Mouse (Mus musculus) adrenal gland, adult (tissue): Measurements from ENCODE around the gene Fto.
A peak's percentile ranks its signal among the peaks of the same experiment; 100 is the strongest.

ENCODE experiments used
- DNase-seq, 2 experiments: peaks; one replicate each; pipeline ENCODE4 v3.0.0; 2022 to 2023; ENCODE audit warnings: low spot score in 1 of 2; ENCODE audit not compliant: inconsistent age in 2 of 2

The Fto gene

DNA sequence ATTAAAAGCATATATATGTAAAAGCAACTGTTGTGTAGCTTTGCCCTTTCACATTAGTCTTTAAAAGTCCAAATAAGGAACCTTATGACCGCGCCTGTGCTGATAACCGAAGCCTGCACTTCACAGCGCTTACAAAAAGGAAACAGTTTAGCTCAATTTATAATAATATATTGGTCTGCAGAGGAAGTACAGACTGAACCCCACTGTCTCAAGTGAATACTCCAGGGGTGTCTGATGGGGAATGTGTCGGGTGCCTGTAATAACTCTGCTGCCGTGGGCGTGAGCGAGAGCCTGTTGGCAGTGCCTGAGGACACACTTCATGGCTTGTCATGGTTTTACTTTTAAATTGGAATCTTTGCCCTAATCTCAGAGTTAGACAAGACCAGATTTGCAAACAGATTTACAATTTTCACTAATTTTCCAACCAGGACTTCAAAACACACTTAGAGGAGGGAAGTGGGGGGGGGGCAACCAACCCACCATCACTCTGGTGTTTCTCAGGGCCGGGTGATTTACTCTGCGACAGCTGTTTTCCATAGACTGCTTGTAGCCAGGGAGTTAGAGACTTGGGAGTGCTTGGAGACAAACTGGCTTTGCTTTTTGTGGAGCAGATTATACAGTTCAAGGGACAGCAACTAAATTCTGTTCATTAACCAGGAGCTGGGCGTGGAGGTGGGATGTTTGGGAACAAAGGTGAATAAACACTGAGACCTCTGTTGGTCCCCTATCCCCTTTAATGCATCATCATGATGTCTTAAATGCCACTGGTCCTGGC lies 131.5 kb downstream of the Fto start:
- no peak for DNase-seq

DNA sequence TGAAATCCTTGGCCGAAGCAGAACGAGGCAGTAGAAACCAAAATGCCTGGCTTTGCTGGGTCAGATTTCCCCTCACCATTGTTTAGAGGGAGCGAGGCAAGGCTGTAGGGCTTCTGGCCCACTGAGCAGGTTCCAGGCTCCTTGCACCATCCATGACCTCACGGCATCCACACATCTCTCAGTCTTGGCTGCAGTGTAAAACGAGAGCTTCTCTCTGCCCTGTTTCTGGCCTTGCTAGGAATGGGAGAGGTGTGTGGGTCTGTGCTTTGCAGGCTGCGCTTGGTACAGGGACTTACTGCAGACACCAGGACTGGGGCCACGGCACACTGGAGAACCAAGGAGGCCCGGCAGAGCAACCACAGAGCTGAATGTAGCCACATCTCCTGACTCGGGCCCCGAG lies 132.2 kb downstream of the Fto start:
- DNase-seq, result no peak

DNA sequence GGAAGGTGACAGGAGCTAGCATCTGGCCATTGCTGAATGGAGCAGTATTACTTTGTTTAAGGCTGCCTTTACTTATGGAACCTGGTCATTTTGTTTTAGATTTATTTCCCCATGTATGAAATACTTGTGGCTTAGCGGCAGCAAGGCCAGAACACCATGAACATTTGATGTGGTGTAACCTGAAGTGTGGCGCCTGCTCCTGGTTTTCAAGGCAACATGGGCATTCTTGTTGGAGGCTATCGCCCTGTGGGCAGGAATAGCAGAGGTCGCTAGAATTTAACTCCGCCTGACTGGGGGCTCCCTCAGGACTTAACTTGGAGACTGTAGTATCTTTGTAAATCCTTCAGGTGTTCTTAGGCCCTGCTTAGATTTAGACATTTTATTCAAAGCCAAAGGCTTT lies 132.7 kb downstream of the Fto start:
- DNase-seq, result no peak

DNA sequence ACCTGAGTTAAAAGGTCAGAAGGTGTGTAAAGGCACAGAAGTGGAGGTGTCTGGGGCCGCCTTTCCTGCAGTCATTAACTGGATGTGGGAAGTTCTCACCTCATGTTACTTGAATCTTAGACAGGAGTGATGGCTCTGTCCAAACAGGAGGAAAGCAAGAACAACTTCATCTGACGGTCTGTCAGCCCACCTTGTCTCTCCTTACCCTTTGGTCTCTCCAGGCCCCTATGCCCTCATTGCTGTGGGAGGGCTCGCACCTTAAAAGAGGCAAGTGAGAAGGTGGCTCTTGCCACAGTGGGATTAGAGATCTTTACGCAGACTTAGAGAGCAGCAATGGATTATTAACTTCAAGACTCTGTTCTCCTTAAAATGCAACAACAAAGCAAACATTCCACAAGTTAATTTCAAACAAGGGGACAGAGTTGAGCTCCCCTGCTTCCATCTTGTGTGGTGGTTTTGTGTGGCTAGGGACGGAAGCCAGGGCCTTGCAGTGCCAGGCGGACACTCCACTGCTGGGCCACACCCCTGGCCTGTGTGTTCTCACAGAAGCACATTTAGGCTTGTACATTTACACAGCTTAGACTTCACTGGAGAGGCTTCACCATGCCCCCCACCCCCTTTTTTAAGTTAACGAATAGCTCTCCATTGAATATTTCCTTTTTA lies 135.5 kb downstream of the Fto start:
- DNase-seq, result no peak

DNA sequence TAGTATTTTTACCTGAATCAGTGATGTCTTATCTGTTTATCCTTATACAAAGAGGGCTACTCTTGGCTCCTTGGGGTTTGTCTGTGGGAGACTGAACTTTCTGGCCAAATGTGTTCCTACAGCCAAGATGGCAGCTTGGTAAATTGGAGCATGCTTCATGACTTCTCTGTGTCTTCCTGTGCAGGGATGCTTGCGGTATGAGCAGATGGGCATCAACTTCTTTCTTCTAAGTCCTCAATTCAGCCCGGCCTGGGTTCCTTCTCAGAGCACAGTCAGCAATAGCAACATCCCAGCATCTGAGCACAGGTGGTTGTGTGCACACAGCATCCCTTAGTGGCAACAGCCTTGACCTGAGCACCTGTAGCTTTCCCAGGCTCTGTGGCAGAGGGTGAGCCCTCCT lies 141.6 kb downstream of the Fto start:
- no peak for DNase-seq

DNA sequence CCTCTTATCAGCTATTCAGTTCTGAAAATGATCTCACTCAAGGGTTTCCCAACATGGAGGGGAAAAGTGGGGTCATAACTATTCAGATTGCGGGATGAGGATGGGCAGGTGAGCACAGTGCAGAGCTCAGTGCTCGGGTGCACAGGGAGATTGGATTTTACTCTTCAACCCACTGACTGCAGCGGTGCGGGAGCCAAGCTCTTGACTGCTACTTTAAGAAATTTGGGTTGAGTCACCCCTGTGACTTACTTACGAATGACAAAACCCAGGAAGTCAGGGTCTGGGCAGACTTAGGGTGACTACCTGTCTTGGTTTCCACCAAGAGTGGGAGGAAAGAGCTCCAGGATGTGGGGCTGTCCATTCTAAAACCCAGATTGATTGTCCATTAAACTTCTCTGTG lies 142.3 kb downstream of the Fto start:
- no peak for DNase-seq

DNA sequence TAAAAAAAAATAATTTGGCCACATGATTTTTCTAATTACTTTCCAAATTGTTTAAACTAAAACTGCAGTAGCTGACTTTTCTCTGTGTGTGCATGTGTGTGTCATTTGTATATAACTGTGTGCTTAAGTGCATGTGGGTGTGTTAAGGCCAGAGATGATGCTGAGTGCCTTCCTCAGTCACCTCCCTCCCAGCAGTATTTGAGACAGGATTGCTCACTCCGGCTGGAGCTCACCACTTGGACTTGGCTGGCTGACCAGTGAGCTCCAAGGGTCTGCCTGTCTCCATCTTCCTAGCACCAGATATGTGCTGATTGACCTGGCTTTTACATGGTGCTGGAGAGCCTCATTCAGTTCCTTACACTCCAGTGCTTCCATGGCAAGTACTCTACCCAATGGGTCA lies 144.7 kb downstream of the Fto start:
- DNase-seq, result no peak

DNA sequence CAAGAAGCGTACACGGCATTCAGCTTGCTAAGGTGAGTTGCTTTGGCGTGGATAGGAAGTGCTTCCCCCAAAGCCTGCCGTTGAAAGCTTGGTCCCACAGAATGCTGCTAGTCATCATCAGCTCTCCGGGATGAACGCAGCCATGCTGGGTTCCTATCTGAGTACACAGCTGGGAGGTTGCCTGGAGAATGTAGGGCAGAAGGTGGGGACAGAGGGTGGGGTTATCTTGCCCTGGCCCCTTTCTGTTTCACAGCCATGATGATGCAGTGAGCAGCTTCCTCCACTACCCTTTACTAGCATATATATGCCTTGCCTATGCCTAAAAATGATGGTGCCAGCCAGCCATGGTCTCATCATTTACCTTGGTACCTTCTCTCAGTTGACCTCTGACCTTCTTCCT lies 147.6 kb downstream of the Fto start:
- DNase-seq, result no peak

DNA sequence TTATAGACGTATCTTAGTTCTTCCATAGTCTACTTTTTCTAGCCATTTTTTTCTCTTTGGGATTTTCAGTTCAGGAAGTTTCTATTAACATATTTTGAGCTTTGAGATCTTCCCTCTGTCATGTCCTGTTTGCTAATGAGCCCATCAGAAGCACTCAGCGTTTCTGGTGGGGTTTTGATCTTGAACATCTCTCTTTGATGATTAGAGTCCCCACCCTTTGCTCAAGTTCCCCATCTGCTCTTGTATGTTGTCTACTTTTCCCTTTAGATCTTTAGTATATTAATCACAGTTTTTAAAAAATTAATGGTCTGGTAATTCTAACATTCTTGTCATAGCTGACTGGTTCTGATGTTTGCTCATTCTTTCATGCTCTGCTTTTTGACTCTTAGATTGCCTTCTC lies 150.4 kb downstream of the Fto start:
- no peak for DNase-seq

DNA sequence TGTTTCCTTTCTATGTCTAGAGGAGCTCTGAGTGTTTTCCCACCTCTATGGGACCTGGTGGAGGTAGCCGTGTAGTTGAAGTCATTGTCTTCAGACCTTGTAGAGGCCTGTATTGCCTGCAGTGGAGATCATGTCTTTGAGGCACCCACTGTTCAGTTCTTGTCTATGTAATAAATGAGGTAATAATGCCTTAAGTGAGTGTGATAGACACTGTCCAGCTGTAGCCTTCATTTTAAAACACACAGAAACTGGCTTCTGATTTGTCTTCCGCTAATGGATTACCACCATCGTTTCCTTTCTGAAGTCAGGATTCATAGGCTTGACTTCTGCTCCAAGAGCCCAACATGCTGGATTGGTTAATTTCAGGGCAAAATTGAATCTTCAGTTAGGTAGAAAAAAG lies 154.1 kb downstream of the Fto start:
- DNase-seq, result no peak

DNA sequence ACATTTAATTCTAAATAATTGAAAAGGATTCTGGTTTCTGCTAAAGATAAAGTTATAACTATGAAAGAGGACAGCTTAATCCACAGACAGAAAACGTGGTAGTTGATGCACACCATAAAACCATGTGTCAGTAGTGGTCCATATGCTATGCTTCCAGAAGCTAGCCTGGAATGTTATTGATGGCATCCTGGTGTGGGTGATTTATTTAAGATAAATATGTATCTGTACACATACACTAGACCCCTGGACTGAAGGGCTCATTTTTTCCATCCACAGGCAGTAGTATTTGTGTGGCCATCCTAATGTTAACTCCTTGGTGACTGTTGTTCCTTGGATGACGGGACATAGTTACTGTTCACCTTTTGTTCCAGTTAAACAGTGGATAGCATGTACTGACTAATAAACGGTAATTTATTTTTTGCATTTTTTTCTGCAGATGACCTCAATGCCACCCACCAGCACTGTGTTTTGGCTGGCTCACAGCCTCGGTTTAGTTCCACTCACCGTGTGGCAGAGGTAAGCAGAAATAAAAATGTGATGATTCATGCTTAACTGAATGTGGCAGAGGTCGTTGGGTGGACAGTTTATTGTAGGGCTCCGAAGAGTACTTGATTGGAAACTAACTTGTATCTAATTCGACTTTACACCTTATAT lies 154.7 kb downstream of the Fto start:
- no peak for DNase-seq

DNA sequence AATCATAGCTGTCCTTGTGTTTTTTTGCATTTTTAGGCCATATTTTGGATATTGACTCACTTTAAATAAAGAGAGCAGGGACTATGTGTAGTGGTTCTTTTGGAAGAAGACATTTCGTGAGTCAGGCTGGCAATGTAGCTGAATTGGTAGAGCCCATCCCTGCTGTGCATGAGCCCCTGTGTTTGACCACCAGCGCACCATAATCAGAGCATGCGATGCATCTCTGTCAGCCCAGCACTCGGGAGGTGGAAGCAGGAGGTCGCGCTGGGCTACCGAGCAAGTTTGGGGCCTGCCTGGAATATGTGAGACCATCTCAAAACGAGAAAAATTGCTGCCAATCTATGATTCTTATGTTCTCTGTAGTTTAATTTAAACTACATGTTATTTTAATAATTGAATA lies 156.1 kb downstream of the Fto start:
- DNase-seq, result no peak

DNA sequence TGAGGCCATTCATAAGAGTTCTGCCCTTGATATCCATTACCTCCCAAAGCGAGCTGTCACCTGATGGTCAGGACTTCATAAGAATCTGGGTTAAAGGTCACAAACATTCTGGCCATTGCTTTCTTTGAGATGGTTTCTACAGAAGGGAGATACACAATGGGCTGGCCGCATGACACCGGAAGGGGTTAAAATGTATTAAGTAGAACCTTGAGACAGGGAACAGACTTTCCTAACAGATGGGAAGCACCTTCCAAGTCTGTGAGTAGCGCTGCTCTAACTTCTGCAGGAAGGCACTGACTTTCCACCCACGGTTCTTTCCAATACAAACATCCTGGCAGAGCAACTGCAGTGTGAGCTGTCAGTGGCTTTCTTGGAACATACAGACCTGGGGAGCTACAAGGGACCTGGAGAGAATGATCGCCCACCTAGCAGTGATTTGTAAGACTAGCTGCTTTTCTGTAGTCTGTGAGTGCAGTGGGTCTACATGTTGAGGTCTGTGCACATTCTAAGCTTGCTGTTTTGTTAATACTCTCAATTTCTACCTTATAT lies 161.5 kb downstream of the Fto start:
- no peak for DNase-seq

DNA sequence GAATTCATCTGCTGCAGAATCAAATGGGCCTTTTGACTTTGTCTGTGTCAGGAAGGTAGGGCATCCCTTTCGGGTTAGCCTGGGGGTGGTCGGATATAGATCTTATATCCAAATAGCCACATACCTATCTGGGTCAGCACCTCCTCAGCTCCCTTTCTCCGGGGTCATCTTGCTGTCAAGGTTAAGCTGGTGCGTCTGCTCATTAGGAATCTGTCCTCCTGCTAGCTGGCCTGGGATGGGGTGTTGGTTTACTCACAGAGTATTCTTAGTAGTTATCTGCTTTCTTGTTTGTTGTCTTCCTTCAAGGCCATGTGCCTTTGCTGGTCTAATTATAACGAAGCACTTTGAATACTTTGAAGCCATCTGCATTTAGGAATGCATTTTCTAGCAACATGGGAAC lies 163.7 kb downstream of the Fto start:
- DNase-seq, result no peak

DNA sequence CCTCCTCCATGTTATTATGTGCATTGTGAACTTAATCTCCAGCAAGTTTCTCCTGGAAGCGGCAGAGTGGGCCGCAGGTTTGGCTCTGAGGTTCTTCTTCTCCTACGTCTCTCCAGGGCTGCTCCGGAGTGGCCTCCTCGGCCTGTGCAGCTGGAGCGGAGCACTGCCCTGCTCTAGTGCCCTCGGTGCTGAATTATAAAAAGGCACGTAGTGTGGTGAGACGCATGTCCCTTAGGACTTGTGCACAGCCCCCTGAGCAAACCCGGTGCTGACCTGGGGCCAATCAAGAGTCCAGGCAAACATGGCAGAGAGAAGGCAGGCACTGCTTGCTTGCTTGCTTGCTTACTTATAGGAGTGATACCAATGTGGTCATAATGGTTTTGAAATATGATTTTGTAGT lies 164.1 kb downstream of the Fto start:
- DNase-seq, result no peak

DNA sequence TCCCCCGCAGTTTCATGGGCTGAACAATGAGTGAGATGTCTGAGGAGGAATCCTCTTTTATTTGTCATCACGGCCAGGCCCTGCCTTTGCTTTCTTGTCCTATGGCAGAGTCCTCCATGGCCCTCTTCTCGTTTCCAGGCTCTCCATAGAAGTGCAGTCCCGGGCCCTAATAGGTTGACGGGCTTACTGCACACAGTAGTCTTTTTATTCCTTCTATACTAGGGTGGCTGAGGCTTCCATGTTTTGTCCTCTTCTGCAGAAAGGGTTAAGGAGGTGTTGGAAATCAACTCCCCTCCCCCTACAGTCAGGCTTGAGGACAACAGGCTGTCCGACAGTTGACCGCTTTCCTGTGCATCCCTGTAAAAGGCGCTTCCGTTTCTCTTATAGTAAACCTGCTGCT lies 169.2 kb downstream of the Fto start:
- DNase-seq, result no peak

DNA sequence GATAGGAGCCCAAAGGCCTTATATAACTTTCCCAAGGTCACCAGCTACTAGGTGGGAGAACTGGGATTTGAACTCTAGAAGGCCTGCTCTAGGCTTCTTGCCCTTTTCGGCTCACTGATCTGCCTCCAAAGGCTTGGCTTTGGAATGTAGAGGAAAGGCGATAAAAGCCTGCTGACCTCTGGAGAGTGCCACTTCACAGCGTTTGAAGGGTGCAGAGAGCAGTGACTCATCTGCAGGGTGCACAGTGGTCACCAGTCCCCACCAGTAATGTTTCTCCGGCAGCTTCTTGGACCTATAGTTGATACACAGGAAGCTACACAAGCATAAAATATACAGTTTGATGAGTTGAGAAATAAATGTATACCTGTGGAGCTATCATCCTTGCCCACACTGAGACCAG lies 173.1 kb downstream of the Fto start:
- no peak for DNase-seq

DNA sequence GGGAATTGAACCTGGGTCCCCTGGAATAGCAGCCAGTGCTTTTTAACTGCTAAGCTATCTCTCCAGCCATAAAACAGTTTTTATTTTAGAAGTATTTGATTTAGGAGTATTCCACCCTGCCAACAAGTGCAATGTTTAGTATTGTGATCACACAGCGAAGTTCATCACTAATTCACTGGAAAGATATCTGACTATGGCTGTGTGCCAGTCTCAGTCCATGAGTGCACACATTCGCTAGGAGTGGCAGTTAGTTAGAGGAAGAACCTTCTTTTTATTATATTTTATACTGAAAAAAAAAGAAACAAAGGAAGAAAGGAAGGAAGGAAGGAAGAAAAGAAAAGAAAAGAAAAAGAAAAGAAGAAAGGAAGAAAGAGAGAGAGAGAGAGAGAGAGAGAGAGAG lies 174.1 kb downstream of the Fto start:
- no peak for DNase-seq

DNA sequence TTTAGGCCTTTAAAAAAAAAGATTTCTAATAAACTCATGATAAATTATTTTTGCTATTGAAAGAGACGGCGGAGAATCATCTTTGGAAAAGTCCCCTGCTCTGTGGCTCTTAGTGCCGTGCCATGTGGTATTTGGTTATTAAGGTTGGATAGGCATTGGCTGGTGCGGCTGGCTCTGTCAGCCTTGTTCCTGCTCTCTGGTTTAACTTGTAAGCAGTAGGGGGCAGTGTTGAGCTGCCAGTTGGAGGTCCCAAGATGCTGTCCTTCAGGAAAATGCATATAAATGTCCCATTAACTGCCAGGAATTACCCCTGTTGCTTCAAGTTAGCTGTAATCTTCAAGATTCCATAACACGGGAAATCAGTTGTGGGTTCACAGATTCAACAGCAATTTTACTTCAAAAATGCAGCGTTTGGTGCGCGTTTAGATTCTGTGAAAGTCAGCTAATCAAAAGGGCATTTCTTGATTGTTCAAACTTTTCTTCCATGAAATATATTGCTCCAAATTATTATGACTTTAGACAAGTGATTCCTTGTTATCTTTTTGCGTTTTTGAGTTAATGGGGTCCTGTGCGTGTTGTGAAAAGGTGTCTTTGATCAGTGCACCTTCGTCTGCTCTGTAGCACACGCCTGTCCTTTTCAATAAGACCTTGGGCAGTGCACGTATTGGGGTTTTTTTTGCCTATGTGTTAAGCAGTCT lies 174.9 kb downstream of the Fto start:
- DNase-seq, result peak; percentile 72 to 93

DNA sequence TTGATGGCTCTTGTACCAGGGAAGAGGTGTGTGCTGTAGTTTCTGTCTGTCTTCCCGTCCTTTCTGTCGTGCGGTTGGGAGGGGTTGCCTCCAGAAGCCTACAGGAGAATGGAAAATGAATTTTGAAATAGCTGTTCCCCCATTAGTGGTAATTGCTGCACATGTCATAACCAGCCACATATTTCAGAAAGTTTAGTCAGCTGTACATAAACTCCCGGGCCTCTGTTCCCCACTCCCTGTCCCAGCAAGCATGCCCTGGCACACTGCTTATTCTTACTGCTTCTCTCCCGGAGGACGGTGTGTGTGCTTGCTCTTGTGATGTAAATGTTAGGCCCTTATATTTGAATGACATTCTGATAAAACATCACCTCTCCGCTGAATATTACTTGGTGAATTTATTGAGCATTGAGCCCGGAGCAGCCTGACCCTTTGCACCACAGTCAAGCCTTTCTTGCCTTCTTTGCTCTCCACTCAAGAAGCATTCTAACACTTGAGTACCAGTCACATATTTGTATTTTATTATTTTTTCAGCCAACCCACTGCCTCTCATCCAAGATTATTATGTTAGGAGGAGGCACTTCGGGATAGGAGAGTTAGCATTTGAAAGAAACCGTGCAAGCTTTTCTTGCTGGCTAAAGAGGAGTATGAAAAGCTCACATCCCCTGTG lies 175.6 kb downstream of the Fto start:
- DNase-seq, result no peak

DNA sequence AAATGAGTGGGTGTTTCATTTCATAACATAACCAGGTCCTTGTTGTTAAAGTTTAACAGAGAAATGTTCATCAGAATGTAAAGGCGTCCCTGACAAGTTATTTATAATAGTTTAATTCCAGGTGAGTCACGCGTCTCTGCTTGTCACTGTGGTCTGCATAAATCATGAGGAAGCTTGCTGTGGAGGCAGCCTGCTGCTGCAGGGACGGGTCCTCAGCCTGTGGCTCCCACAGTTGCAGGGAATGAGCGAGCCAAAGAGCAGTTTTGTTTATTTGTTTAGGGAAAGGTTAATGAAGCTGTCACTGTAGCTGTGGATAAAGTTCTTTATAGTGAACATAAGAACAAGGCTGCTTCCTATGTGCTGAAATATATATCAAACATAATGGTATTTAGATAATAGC lies 176.7 kb downstream of the Fto start:
- no peak for DNase-seq
